Mouse (Mus musculus) heart, adult 10 weeks (tissue): ENCODE data around the gene Inpp5b. TPM values are rescaled to one million over a fixed set of nuclear protein-coding genes. Genes with fewer than 3 reads are reported as not detected.

Experiments used
- polyA plus RNA-seq: library from polyadenylated mRNA; stranded (reverse); fragments of 350-450 nt; fragmentation: Illumina TruSeq; extraction: RNeasy Lipid Tissue Mini Kit (QIAGEN cat#74804); gene quantifications from one replicate; pipeline ENCODE4 v1.2.3, GENCODE M21; 2014; ENCODE audit warnings: low read depth, low replicate concordance

Gene Inpp5b
- polyA plus RNA-seq, result 14.0 TPM

DNA sequence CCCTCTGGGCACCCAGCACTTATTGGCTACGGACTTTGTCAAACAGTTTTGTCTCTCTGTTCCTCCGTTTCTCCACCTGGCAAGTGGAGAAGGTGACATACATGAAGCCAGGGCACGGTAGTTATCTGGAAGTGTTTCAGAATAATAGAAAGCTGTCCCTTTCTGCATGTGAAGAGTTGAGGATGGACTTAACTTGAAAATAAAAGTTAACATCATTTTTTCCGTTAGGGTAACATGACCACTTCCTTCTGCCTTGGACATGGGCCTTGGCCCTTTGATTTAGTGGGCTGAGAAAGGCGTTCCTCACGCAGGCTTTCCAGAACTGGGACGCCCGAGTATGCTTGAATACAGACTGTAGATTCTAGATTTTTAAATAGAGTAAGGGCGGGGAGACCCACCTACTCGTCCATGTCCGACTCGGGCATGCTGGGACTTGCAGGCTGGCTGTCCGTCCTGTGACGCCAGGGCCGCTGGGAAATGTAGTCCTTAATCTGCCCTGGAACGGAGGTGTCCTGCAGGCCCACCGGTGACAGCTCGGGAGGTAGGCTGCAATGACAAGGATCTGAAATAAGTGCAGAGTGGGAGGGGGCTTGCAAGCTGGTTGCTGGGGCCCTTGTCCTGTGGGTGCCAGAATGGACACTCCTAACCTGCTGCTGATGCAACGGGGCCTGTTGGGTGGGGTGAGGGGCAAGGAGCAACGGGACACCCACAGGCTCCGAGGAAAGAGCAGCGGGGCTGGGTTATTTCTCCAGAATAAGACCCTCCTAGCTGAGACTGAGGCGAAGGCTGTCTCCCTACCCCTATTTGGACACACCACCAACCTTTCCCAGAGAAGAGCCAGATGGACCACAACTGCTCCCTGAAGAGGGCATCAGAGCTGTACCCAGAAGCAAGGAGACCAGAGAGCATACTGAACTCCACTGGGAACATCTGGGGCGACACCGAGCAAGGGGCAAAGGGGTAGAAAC is at the start of gene Inpp5b:
Gene Inpp5b (plus strand): TSS at position 475 of the 968 bp plus-strand sequence.

DNA sequence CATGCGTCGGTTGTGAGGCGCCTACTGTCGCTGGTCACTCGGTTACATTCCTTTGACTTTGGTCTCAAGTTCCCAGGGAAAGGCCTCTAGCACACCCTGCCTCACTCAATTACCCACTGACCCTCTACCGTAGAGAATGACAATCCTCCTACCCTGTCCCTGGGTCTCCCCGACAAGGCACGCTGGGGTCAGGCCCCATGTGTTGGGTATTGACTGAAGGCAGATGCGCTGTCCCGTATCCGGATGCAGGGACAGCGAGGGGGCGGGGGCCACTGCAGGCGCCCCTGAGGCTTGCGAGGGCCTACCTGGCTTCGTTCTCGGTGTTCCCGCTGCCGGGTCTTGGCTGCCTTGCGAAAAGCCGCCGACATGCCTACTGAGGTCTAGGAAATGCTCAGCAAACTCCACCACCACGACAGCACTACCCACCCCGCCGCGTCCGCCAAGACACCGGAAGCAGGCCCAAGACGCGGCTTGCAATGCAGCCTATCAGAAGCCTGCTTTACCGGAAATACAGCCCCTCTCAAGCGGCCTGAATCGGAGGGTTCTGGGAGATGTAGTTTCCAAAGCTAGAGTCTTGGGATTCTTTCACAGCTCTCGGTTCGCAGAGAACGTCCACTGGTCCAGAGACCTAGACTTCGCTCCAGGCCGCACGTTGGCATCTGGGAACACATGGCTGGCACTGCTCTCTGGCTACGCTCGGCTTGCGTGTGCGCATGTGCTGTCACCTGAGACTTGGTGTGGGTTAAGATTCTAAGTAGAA is 48.3 kb upstream of the Inpp5b start, which contains the start of gene Utp11:
Gene Utp11 (minus strand): TSS at position 466 of the 760 bp plus-strand sequence.

DNA sequence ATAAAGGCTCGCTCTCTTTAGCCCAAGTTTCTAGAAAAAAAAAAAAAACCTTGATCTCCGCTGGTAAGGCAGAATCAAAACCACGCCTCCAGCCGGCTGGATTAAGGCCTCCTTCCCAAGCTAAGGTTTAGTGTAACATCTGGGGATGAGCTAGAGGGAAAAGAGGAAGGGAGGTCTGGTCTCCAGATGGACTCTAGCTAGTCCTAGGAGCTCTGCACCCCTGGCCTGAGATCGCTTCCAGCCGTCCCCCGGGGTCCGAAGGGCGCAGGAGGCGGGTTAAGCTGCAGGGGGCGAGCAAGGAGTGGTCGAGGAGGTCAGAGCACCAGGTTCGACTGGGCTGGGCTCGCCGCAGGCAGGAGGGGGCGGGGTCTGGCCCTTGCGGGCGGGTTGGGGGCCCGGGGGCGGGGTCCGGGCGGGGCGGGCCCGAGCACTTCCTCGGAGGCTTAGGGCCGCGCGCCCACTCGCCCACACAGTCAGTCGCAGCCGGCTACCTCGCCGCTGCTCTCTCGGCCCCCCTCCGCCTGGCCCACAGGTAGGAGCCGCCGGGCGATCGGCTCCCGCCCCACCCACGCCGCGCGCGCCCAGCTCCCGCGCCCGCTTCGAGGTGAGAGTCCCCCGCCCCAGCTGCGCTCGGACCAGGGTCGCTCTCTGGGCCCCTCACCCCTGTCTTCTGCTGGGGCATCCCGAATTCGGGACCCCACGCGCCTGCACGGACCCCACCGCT is 41.2 kb upstream of the Inpp5b start, which contains the start of gene Fhl3:
Gene Fhl3 (plus strand): TSS at position 454 of the 724 bp plus-strand sequence.

DNA sequence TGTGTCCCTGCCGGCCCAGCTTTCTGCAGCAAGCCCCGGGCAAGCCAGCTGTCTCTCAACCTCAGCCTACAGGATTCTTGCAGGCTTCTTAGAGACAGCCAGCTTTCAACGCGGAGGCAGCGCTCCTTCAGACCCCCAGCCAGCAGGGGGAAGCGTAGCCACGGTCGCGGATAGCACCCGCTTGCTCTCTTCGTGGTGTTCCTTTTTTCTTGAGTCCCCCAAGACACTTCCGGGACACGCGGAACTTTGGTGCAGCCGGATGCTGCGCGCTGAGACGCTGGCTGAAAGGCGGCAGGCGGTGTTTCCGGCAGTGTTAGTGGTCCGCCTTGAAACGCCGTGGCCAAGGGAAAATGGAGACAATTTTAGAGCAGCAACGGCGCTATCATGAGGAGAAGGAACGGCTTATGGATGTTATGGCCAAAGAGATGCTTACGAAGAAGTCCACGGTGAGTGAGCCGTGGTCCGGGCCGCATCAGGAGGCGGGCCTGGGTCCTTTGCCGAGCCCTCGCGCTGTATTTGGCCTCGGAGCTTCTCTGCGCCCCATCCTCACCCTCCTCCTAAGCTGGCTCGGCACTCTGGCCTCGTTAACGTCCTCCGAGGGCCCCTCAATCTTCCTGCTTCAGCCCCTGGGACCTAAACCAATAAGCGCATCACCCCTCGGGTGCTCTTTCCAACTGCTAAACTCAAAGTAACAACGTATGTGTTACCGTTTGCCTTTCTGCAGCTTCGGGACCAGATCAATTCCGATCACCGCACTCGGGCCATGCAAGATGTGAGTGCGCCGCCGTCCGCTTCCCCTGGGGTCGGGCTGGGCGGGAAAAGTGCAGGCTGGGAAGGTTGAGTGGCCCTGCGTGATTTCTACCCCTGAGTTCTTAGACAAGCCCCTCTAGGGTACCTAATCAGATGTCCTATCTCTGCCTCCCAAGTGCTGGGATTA is 26.8 kb upstream of the Inpp5b start, which contains the start of gene Sf3a3:
Gene Sf3a3 (plus strand): TSS at position 232 of the 937 bp plus-strand sequence.

DNA sequence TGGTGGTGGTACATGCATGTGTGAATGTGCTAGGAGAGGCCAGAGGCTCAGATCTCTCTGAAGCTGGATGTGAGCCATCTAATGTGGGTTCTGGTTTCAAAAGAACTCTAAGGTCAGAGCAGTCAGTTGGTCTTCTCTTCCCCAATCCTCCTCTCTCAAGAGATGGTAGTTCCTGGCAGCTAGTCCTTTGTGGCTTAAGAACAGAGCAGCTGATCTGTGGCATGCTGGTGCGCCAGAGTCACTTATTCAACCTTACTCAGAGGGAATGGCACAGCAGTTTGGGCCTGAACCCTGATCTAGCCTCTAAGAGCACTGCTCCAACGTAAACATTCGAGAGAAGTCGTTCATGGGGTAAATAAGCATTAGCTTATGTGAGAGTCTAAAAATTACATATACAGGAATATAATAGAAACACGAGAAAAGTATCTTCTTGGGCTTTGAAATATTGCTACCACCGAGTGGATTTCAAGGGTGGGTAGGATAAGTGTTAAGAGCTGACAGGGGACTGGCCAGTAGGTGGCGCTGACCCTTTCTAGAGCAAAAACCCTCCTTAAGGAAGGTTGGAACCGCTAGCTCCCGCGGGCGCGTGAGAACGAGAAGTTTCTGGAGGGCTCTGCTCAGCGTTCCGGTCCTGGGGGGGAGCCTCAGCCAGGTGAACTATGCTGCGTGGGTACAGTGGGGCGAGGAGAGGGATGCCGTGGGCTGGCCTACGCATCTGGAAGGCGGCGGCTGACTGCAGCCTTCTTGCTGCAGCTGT is 60.1 kb downstream of the Inpp5b start, which contains the start of gene Mtf1:
Gene Mtf1 (plus strand): TSS at position 553 of the 757 bp plus-strand sequence.

DNA sequence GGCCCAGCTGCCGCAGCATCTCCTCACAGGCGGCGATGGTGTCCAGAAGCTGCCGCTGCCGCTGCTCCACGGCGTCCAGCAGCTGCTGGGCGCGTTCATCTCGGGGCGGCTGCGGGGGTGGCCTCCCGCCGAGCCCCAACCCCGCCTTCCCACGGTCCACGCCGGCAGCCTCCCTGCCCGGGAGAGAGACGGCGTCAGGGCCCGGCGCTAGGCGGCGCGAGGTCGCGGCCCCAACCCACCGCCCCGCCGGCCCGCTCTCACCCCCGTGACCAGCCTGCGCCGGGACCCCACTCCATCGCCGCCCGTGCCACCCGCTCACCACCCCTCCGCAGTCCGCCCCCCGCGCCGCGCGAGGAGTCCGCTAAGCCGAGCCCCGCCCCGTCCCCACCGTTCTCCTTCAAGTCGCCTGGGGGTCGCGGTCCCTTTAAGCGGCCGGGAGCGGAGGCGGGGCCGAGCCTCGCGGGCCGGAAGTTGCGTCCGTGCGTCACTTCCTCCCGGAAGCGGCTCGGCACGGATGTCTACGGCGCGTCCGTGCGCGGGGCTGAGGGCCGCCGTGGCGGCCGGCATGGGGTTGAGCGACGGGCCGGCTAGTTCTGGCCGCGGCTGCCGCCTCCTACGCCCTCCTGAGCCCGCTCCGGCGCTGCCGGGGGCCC is 108.7 kb downstream of the Inpp5b start, which contains the start of gene Yrdc:
Gene Yrdc (plus strand): TSS at position 419 of the 653 bp plus-strand sequence.

Other genes with a start within 250 kb of the Inpp5b start
- gene 3100002H09Rik, start 131.0 kb upstream of the Inpp5b start, polyA plus RNA-seq, result not detected
- gene Pou3f1, start 85.0 kb upstream of the Inpp5b start, polyA plus RNA-seq, result not detected
- 18.4 TPM for gene Utp11, start 48.2 kb upstream of the Inpp5b start, polyA plus RNA-seq
- gene Fhl3, start 41.1 kb upstream of the Inpp5b start, polyA plus RNA-seq, result 5.1 TPM
- gene Sf3a3, start 27.1 kb upstream of the Inpp5b start, polyA plus RNA-seq, result 25.4 TPM
- gene Mtf1, start 60.3 kb downstream of the Inpp5b start, polyA plus RNA-seq, result 9.6 TPM
- gene Yrdc, start 108.8 kb downstream of the Inpp5b start, polyA plus RNA-seq, result 25.6 TPM
- gene 1110065P20Rik, start 109.3 kb downstream of the Inpp5b start, polyA plus RNA-seq, result 20.3 TPM
- 0.42 TPM for gene Maneal, start 120.3 kb downstream of the Inpp5b start, polyA plus RNA-seq
- not detected for gene Epha10, start 139.0 kb downstream of the Inpp5b start, polyA plus RNA-seq
- 9.6 TPM for gene 9930104L06Rik, start 195.2 kb downstream of the Inpp5b start, polyA plus RNA-seq
- gene Cdca8, start 197.5 kb downstream of the Inpp5b start, polyA plus RNA-seq, result 0.55 TPM
- gene Rspo1, start 244.6 kb downstream of the Inpp5b start, polyA plus RNA-seq, result 4.4 TPM